ENCODE assay signal across 7 mouse cellular contexts in the genomic region with DNA sequence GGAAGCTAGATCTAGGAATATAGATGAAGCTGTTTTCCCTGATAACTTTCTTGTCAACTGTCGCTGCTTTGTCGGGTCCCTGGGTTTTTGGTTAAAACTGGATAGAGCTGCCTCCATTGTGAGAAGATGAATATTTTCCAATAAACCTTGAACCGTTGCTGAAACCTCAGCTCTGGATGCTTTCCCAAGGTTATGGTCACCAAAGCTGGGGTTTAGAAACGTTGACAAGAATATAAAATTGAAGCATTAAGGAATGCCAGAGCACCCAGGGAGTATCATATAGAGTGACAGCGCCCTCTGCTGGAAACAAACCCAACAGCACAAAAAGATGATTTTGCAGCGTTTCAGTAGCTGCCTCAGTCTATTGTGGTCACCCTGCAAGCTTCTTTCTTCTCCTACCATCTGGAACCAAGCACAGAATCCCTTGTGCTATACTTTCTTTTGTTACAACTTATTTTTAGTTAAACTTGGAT.
DNase-seq lines count a peak whose midpoint lies in the region; ATAC-seq and TF ChIP-seq lines count a peak whose summit lies in the region.

No protein-coding gene starts in this region.

- H3K9ac ChIP-seq in hindbrain, embryonic 13.5 days, result no peak overlapping the region
- H3K9ac ChIP-seq in neural tube, embryonic 12.5 days, result no peak overlapping the region

- H3K4me2 ChIP-seq in hindbrain, embryonic 13.5 days, result no peak overlapping the region
- H3K4me2 ChIP-seq in neural tube, embryonic 12.5 days (replicated peaks), result peak overlapping the region; percentile 4; the same call in 1 of the 2 replicates

- peak overlapping the region; percentile 46 for H3K27ac ChIP-seq in hindbrain, embryonic 13.5 days
- H3K27ac ChIP-seq in neural tube, embryonic 12.5 days, result no peak overlapping the region
- no peak overlapping the region for H3K27ac ChIP-seq in thymus, adult 2 months (ENCODE audit: control insufficient read depth, insufficient read depth, low read length)

- H3K4me3 ChIP-seq in hindbrain, embryonic 13.5 days, result no peak overlapping the region
- H3K4me3 ChIP-seq in neural tube, embryonic 12.5 days, result no peak overlapping the region
- no peak overlapping the region for H3K4me3 ChIP-seq in thymus, adult 2 months (ENCODE audit: control insufficient read depth, insufficient read depth, low read length)

- H3K4me1 ChIP-seq in hindbrain, embryonic 13.5 days (replicated peaks), result peaks cover 13% of the 10 kb centered on the region
- H3K4me1 ChIP-seq in neural tube, embryonic 12.5 days, result peaks cover 6% of the 10 kb centered on the region; the same call in 1 of the 2 replicates
- no peaks in the 10 kb centered on the region for H3K4me1 ChIP-seq in thymus, adult 2 months (replicated peaks; ENCODE audit: control insufficient read depth, insufficient read depth, low read length)

- no peaks in the 10 kb centered on the region for H3K36me3 ChIP-seq in hindbrain, embryonic 13.5 days
- no peaks in the 10 kb centered on the region for H3K36me3 ChIP-seq in neural tube, embryonic 12.5 days
- H3K36me3 ChIP-seq in thymus, adult 2 months (ENCODE audit: control insufficient read depth, insufficient read depth, low read length), result no peaks in the 10 kb centered on the region

- TF ChIP-seq CTCF in thymus, adult 2 months (IDR thresholded peaks at IDR 0.05; ENCODE audit: borderline replicate concordance, control insufficient read depth, extremely low read depth, insufficient read depth, low read length, poor library complexity), result no peak

- 42% methylated on average over 6 of the region's 6 CpGs for WGBS in hindbrain, embryonic 13.5 days
- 47% methylated on average over 6 of the region's 6 CpGs for WGBS in neural tube, embryonic 12.5 days
- WGBS in thymus, adult 2 months, result 48% methylated on average over 6 of the region's 6 CpGs

- H3K27me3 ChIP-seq in hindbrain, embryonic 13.5 days, result no peaks in the 10 kb centered on the region
- H3K27me3 ChIP-seq in neural tube, embryonic 12.5 days (replicated peaks), result no peaks in the 10 kb centered on the region
- no peaks in the 10 kb centered on the region for H3K27me3 ChIP-seq in thymus, adult 2 months (ENCODE audit: control insufficient read depth, insufficient read depth, low read length)

- no peak for TF ChIP-seq POLR2A in thymus, adult 2 months (IDR thresholded peaks at IDR 0.05; ENCODE audit: control insufficient read depth, extremely low read depth, insufficient read depth, low read length, poor library complexity)

- peak; percentile 29 for DNase-seq in ES-CJ7 (ENCODE audit: low read depth, low spot score)
- peak; percentile 9 for DNase-seq in NIH3T3 (ENCODE audit: low read depth)
- peak; percentile 58 for DNase-seq in embryo, embryonic 10 days (ENCODE audit: low spot score)
- peak; percentile 72 to 79 for DNase-seq in left cerebral cortex, adult 18-20 months (ENCODE audit: low spot score in 2 of 2)
- no peak for DNase-seq in thymus, adult 2 months

- H3K9me3 ChIP-seq in hindbrain, embryonic 13.5 days, result no peaks in the 10 kb centered on the region
- H3K9me3 ChIP-seq in neural tube, embryonic 12.5 days, result no peaks in the 10 kb centered on the region

- ATAC-seq in hindbrain, embryonic 13.5 days (ENCODE audit: low FRiP score), result no peak
- ATAC-seq in neural tube, embryonic 12.5 days (ENCODE audit: low FRiP score, low read depth), result no peak
